Mouse (Mus musculus): ENCODE measurements around the gene Fnbp4.
"Not testable (repeated sequence)": the region's sequence is repeated elsewhere in the genome, so short reads cannot be mapped to it uniquely, and the experiment has no call there.

Fnbp4 gene

GRCm38 (mm10) chr2:90782901-90783486, 37.8 kb downstream of the Fnbp4 start:
- DNase-seq = peak; percentile 17

- no peak for DNase-seq
These were observed 43.0 kb downstream of the Fnbp4 start for GRCm38 (mm10) chr2:90788126-90788525.

GRCm38 (mm10) chr2:90808241-90809126, 63.3 kb downstream of the Fnbp4 start:
- no peak for DNase-seq

GRCm38 (mm10) chr2:90810751-90811150, 65.6 kb downstream of the Fnbp4 start:
- DNase-seq = no peak

GRCm38 (mm10) chr2:90815266-90815665, 70.1 kb downstream of the Fnbp4 start:
- DNase-seq = no peak

- no peak for DNase-seq
These were observed 71.0 kb downstream of the Fnbp4 start for GRCm38 (mm10) chr2:90816144-90816543.

GRCm38 (mm10) chr2:90818710-90819109, 73.5 kb downstream of the Fnbp4 start:
- no peak for DNase-seq

GRCm38 (mm10) chr2:90820894-90821293, 75.7 kb downstream of the Fnbp4 start:
- no peak for DNase-seq

GRCm38 (mm10) chr2:90822978-90823377, 77.8 kb downstream of the Fnbp4 start:
- DNase-seq = no peak

- DNase-seq = no peak
These were observed 78.6 kb downstream of the Fnbp4 start for GRCm38 (mm10) chr2:90823781-90824180.

GRCm38 (mm10) chr2:90824528-90824927, 79.4 kb downstream of the Fnbp4 start:
- DNase-seq = not testable (repeated sequence)

- DNase-seq = no peak
These were observed 80.5 kb downstream of the Fnbp4 start for GRCm38 (mm10) chr2:90825515-90826172.

GRCm38 (mm10) chr2:90828739-90829138, 83.6 kb downstream of the Fnbp4 start:
- DNase-seq = no peak
